Mouse (Mus musculus): ENCODE data around the gene Eef1a2. TPM values are rescaled to one million over a fixed set of nuclear protein-coding genes. Genes with fewer than 3 reads are reported as not detected.

The Eef1a2 gene
- polyA plus RNA-seq, 1 experiment, result 0.60 TPM

DNA sequence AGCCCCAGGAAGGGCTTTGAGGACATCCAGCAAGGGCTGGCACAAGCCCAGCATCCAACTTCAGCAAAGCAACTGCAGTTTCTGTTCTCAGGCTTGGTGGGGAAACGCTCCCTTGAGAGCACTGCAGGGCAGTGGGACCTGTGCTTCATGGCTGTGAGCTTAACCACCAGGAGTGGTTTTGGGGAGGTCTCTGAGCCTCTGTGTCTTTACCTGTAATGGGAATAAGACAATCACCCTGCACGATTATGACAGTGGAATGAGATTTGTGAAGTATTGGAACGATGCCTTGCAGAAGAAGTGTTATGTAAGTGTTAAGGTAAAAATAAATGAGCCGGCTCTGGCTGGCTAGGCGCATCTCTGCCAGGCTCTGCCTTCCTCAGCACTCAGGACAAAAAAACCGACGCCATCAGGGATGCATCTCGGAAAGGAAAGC lies 14.1 kb downstream of the Eef1a2 start:
- TF ChIP-seq TCF12 (IDR thresholded peaks at IDR 0.05; ENCODE audit: insufficient read depth, poor library complexity, severe bottlenecking) (no peak), USF1 (IDR thresholded peaks at IDR 0.05; ENCODE audit: low read depth) (no peak), POLR2A (IDR thresholded peaks at IDR 0.05; ENCODE audit: insufficient read length, low read depth) (no peak), REST (IDR thresholded peaks at IDR 0.05; ENCODE audit: insufficient read depth, insufficient read length) (no peak), SRF (IDR thresholded peaks at IDR 0.05; ENCODE audit: control insufficient read depth, insufficient read length, low read depth) (no peak), MYOG (IDR thresholded peaks at IDR 0.05; ENCODE audit: control insufficient read depth in 1 of 3, insufficient read depth in 1 of 3, insufficient read length in 2 of 3, low read depth in 2 of 3) (no peak), TCF3 (IDR thresholded peaks at IDR 0.05; ENCODE audit: insufficient read length, low read depth) (no peak), POLR2AphosphoS2 (IDR thresholded peaks at IDR 0.05; ENCODE audit: insufficient read length, low read depth) (no peak), E2F4 (IDR thresholded peaks at IDR 0.05; ENCODE audit: insufficient read depth) (no peak), CEBPB (IDR thresholded peaks at IDR 0.05; ENCODE audit: insufficient read depth, poor library complexity, severe bottlenecking) (no peak), MAX (IDR thresholded peaks at IDR 0.05; ENCODE audit: low read depth) (no peak), MYOD1 (IDR thresholded peaks at IDR 0.05; ENCODE audit: control insufficient read depth in 1 of 3, insufficient read length in 2 of 3, low read depth in 2 of 3) (no peak)
- no peaks in the 10 kb centered on the region for H3K36me3 ChIP-seq (ENCODE audit: control insufficient read depth, insufficient read depth)
- peaks cover 15% of the 10 kb centered on the region for H3K27me3 ChIP-seq (ENCODE audit: control insufficient read depth, insufficient read depth, insufficient read length)
- H3K79me2 ChIP-seq (ENCODE audit: control insufficient read depth, insufficient read depth), result no peaks in the 10 kb centered on the region
- no peak overlapping the region for H3K4me2 ChIP-seq (ENCODE audit: low read depth)
- no peak overlapping the region for H3K4me3 ChIP-seq
- no peak overlapping the region for H3ac ChIP-seq (ENCODE audit: control insufficient read depth, insufficient read length)

DNA sequence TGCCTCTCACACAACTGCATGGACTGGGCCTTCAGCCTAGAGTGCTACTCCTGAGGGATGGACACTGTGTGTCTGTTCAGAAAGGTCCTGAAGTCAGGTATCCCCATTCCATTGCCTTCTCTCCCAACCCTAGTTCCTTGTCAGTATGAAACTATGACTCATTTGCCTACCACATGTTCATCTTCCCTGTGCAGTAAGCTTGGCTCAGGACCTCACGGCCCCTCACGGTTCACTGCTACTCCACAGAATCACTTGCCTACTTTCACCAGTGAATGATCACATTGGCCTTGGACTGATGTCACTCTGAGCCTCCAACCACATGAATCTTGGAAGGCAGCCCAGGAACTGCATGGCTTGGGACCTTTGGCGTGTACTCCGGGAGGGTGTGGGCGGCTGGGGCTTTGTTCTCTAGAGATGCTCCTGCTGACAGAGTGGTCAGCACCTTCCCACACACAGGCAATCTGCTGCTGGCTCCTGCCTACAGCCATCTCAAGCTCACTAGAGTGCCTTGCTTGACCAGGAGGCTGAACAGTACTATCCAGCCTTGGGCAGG lies 17.1 kb downstream of the Eef1a2 start:
- TF ChIP-seq TCF12 (IDR thresholded peaks at IDR 0.05; ENCODE audit: insufficient read depth, poor library complexity, severe bottlenecking) (no peak), TCF3 (IDR thresholded peaks at IDR 0.05; ENCODE audit: insufficient read length, low read depth) (no peak), USF1 (IDR thresholded peaks at IDR 0.05; ENCODE audit: low read depth) (no peak), E2F4 (IDR thresholded peaks at IDR 0.05; ENCODE audit: insufficient read depth) (no peak), SRF (IDR thresholded peaks at IDR 0.05; ENCODE audit: control insufficient read depth, insufficient read length, low read depth) (no peak), MYOD1 (IDR thresholded peaks at IDR 0.05; ENCODE audit: control insufficient read depth in 1 of 3, insufficient read length in 2 of 3, low read depth in 2 of 3) (no peak), POLR2A (IDR thresholded peaks at IDR 0.05; ENCODE audit: insufficient read length, low read depth) (no peak), POLR2AphosphoS2 (IDR thresholded peaks at IDR 0.05; ENCODE audit: insufficient read length, low read depth) (no peak), CEBPB (IDR thresholded peaks at IDR 0.05; ENCODE audit: insufficient read depth, poor library complexity, severe bottlenecking) (no peak), MAX (IDR thresholded peaks at IDR 0.05; ENCODE audit: low read depth) (no peak), MYOG (IDR thresholded peaks at IDR 0.05; ENCODE audit: control insufficient read depth in 1 of 3, insufficient read depth in 1 of 3, insufficient read length in 2 of 3, low read depth in 2 of 3) (no peak), REST (IDR thresholded peaks at IDR 0.05; ENCODE audit: insufficient read depth, insufficient read length) (no peak)
- H3K36me3 ChIP-seq (ENCODE audit: control insufficient read depth, insufficient read depth), result no peaks in the 10 kb centered on the region
- H3K4me2 ChIP-seq (ENCODE audit: low read depth), result no peak overlapping the region
- no peak overlapping the region for H3ac ChIP-seq (ENCODE audit: control insufficient read depth, insufficient read length)
- no peak overlapping the region for H3K4me3 ChIP-seq
- peaks cover 9% of the 10 kb centered on the region for H3K27me3 ChIP-seq (ENCODE audit: control insufficient read depth, insufficient read depth, insufficient read length)
- no peaks in the 10 kb centered on the region for H3K79me2 ChIP-seq (ENCODE audit: control insufficient read depth, insufficient read depth)

- Histone ChIP-seq H3K27me3 (ENCODE audit: control insufficient read depth, insufficient read depth, insufficient read length) (peaks cover 19% of the 10 kb centered on the region), H3ac (ENCODE audit: control insufficient read depth, insufficient read length) (no peak overlapping the region), H3K36me3 (ENCODE audit: control insufficient read depth, insufficient read depth) (no peaks in the 10 kb centered on the region), H3K79me2 (ENCODE audit: control insufficient read depth, insufficient read depth) (no peaks in the 10 kb centered on the region), H3K4me2 (ENCODE audit: low read depth) (no peak overlapping the region), H3K4me3 (no peak overlapping the region)
- TF ChIP-seq REST (IDR thresholded peaks at IDR 0.05; ENCODE audit: insufficient read depth, insufficient read length) (peak; percentile 67), MAX (IDR thresholded peaks at IDR 0.05; ENCODE audit: low read depth) (no peak)
Observed at GRCm38 (mm10) chr2:181136934-181137333, 19.9 kb downstream of the Eef1a2 start.

DNA sequence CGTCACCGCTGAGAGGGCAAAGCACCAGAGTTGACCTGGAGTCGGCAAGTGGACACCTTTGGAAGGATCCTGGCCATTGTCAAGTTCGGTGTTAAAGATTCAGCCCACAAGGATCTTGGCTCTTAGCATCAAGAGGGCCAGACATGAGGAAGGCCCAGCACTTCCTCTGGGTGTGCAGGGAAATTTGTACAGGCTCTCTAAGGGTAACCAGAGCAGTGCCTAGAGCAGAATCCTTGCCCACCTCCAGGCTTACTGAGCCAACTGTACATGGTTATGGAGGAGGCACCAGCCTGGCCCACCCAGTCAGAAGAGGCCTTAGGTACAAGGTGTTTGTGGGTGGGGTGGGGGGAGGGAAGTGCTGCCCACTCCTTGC lies 21.4 kb downstream of the Eef1a2 start:
- Histone ChIP-seq H3K4me3 (no peak overlapping the region), H3K79me2 (ENCODE audit: control insufficient read depth, insufficient read depth) (no peaks in the 10 kb centered on the region), H3ac (ENCODE audit: control insufficient read depth, insufficient read length) (no peak overlapping the region), H3K4me2 (ENCODE audit: low read depth) (no peak overlapping the region), H3K36me3 (ENCODE audit: control insufficient read depth, insufficient read depth) (no peaks in the 10 kb centered on the region), H3K27me3 (ENCODE audit: control insufficient read depth, insufficient read depth, insufficient read length) (peaks cover 19% of the 10 kb centered on the region)
- TF ChIP-seq POLR2AphosphoS2 (IDR thresholded peaks at IDR 0.05; ENCODE audit: insufficient read length, low read depth) (no peak), E2F4 (IDR thresholded peaks at IDR 0.05; ENCODE audit: insufficient read depth) (no peak), MAX (IDR thresholded peaks at IDR 0.05; ENCODE audit: low read depth) (no peak), USF1 (IDR thresholded peaks at IDR 0.05; ENCODE audit: low read depth) (no peak), POLR2A (IDR thresholded peaks at IDR 0.05; ENCODE audit: insufficient read length, low read depth) (no peak), TCF12 (IDR thresholded peaks at IDR 0.05; ENCODE audit: insufficient read depth, poor library complexity, severe bottlenecking) (no peak), REST (IDR thresholded peaks at IDR 0.05; ENCODE audit: insufficient read depth, insufficient read length) (no peak), TCF3 (IDR thresholded peaks at IDR 0.05; ENCODE audit: insufficient read length, low read depth) (no peak), MYOD1 (IDR thresholded peaks at IDR 0.05; ENCODE audit: control insufficient read depth in 1 of 3, insufficient read length in 2 of 3, low read depth in 2 of 3) (no peak), CEBPB (IDR thresholded peaks at IDR 0.05; ENCODE audit: insufficient read depth, poor library complexity, severe bottlenecking) (no peak), SRF (IDR thresholded peaks at IDR 0.05; ENCODE audit: control insufficient read depth, insufficient read length, low read depth) (no peak), MYOG (IDR thresholded peaks at IDR 0.05; ENCODE audit: control insufficient read depth in 1 of 3, insufficient read depth in 1 of 3, insufficient read length in 2 of 3, low read depth in 2 of 3) (no peak)
